Mouse (Mus musculus) right cerebral cortex, postnatal 36 days (tissue): Measurements from ENCODE around the gene Camta1.
A peak's percentile ranks its signal among the peaks of the same experiment; 100 is the strongest.

Experiments used
- DNase-seq, 2 experiments: peaks; one replicate each; pipeline ENCODE4 v3.0.0; 2022; ENCODE audit warnings: low spot score in 2 of 2, mixed read lengths in 1 of 2

Camta1 gene

DNA sequence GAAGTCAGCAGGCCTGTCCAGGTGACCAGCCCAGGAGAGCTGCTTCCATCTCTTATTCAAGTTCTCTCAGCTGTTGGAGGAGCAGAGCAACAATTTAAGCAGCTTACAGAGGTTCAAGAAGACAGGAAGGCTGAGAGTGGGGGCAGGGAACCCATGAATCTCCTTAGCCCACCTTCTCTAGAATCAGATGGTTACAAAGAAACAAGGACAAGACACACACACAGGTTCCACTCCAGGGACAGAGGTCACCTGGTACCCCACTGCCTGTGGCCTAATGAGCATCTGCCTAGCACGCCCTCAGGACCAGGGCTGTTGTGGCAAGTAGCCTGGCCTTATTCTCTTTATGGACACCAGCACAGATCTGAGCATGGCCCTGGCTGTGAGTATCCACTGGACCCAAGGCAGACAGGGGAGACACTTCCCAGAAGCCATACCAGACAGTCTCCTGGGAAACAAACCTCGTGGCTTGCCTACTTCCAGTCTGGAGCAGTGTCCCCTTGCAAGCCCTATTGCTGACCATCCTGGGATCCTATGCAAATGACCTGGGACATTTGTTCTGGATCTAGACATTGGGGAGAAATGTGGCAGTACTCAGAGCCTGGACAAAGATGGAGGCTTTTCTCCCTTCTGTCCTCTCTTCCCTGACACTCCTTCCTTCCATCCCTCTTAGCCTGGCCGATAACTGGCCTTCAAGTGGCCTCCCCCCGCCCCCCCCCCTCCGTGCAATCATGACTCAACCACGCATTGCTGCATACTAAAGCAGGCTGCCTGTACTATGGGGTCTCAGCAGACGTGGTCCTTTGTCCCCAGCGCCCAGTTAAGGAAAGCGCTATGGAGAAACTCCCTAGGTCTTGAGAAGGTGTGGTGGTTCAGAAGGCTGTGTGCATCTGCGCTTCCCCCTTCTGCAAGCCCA lies 733.8 kb downstream of the Camta1 start:
- no peak for DNase-seq

DNA sequence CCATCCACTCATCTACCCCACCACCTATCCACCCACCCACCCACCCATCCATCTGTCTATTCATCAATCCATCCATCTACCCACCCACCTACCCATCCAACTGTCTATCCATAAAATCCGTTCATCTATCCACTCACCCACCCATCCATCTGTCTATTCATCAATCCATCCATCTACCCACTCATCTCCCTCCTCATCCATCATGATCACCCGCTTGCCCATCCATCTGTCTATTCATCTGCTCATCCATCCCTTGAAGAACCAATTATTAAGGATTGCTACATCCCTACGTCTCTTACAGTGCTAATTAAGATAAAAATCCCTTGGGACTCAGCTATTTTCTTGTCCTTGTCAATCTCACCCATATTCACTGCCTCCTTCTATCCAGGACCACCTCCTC lies 742.8 kb downstream of the Camta1 start:
- no peak for DNase-seq

DNA sequence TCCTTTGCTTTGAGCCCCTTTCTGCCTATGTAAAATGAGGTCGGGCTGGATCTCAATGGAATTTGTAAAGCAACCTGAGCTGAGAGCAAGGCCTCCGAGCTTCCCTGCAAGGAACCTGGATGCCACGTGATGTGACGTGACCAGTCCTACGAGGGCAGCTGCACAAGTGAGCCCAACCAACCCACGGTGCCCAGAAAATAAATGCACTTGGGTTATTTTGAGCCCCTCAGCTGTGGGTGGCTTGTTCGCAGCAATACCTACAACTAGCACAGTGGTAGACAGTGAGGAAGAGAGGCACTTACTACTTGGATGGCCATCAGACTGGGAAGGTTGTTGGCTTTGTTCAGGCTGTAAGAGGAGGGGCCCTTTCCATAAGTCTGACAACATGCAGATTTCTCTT lies 747.1 kb downstream of the Camta1 start:
- DNase-seq = peak in 1 of 2 experiments; percentile 63

DNA sequence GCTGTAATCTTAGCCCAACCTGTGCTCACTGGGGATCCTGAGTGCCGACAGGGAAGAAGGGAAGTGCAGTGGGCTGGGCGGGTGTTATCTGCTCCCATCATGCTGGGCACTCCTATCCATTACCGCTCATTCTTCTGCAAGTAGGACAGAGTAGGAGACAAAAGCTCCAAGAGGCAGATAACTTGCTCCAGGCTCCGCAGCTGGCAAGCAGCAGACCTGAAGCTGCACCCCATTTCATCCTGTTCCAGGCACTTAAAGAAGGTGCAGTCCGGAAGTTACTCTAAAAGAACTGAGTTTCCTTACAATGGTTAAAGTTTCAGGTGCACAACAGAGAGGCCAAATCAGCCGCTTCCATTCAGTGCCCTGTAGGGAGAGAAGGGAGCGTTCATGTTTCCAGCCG lies 750.5 kb downstream of the Camta1 start:
- DNase-seq = no peak

DNA sequence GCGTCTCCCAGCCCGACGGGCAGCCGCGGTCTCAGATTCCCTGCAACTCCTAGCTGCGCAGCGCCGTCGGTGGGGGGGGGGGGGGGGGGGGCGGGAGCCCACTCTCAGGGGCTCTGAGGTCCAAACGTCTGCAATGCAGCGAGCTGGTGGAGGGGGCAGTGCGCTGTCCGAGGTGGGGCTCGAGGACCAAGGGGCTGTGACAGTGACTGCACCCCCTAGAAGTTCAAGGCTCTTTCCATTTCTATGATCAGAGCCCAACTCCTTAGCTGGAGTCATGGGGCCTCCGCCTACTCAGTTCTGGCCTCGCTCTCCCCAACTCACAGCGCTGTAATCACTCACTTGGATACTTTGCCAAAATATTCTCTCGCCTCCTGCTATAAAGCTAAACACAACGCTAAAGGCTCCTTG lies 752.8 kb downstream of the Camta1 start:
- DNase-seq = no peak

DNA sequence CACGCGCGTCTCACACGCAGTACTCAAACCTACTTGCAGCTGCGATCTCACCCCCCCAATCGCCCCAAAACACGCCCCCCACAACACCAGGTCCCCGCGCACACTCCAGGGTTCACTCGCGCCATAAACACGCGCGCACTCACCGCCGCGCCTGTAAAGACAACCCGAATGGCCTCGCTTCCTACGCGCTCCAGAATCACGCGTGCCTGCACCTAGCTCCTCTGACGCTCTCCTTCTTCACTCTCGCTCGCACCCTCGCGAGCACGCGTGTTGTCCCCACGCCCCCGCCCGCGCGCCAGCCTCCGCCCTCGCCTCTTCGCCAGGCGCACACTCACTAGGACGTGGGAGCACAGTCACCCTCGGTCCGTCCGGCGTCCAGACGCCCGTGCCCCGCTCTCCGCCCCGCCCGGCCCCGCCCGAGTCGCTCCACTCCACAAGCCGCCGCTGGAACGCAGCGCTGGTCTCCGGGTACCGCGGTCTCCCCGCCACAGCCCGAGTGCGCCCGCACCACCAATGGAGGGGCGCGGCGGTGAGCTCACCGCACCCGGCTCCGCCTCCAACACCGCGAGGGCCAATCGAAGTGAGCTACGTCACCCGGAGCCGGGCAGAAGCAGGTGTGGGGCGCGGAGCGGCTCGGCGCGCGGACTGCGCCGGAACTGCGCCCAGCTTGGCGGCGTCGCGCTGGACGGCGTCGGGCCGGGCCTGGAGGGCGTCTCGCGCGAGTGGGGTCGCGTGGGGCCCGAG lies 753.5 kb downstream of the Camta1 start:
- DNase-seq = peak; percentile 86

DNA sequence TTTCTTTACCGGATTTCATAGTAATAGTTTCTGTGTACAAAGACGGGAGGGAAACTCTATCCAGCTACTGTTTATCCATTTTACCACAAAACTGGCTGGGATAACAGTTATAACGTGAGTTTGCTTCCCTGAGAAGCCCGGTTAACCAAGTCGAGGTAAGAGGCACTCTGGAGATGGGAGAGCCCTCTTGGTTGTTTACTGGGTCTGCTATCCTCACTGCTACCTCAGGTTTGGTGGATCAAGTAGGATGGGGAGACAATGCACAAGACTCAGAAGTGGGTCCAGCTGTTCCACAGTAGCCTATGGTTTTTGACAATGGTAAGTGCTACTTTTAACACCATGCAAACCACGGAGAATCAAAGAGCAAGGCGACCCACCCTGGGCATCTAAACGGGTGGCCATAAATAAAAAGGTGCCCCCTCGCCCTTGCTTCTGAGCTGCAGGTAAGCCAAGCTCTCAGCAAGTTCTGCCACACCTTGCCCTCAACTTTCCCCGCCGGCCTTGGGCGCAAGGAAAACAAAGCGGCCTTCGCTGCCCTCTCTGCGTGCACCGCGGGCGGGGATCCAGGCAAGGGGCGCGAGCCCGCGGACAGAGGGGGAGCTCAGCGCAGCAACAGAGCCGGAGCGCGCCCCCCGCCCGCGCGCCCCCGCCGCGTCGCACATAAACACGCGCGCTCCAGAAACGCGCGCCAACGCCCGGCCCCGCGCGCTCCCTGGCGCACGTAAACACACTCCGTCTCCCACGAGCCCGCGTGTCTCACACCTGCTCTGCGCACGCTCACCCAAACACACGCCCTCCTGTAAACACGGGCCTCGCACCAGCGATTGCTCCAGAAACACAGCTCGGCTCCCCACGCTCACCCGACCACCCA lies 754.3 kb downstream of the Camta1 start:
- DNase-seq = peak; percentile 62 to 66

DNA sequence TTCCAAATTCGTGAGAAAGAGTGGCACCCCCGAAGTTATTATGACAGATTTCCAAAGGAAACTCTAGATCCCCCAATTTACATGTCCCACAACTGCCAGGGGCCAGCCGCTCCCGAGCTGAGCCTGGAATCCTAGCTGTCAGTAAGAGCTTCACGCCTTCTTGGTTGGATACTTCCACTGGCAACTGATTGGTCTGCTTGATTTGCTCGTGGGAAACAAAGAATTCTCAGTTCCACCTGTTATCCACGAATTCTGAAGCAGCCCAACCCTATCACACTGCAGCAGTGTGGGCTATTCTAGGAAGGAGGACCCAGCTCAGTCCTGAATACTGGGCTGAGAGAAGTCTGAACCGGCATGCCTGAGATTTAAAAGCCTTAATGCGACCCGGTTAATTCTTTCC lies 755.2 kb downstream of the Camta1 start:
- DNase-seq = no peak

DNA sequence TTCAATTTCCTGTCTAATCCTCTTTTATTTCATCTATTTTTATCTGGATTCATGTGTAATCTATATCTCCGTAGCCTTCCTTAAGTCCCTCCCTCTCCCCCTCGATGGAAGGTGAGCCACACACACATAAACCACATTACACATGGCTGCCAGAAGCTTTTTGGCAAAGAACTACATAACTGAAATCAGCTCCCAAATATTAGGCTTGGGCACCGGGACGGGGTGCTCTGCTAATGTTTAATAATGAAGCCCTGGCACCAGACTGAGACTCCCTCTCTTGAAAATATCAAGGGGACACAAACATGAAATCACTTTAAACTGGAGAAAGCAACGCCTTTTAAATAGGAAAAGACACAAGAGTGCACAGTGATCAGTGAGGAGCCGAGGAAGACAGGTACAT lies 755.8 kb downstream of the Camta1 start:
- DNase-seq = no peak

DNA sequence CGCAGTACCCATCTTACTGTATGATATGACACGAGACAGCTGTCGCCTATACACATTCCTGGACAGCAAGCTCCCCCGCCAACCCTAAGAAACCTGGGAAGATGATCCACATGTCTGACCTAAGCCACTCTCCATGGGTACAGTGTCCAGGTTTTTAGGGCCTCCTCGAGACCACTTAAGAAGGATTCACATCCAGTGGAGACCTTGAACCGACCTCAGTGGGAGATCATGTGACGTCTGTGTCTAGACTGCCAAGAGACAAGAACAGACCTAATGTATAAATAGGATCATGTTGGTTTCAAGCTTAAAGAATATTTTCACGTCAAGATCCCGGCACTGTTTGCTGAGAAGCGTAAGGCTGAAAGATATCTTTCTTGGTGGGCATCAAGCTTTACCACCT lies 757.5 kb downstream of the Camta1 start:
- DNase-seq = no peak

DNA sequence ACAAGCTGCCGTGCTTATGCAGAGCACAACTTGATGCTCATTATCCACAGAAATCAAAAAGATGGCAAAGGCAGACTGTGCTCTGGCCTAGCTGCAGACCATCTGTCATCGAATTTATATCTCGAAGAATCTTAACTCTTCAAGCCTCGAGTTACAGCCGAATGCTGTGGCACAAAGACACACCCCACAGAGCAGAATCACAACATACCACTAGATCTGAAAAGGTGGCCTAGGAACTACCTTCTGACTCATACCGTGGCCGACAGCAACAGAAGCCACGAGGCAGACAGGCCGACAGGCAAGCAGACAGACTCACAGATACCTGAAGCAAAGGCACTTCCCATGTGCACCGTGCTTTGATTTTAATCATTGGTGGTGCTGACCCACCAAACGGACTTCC lies 758.0 kb downstream of the Camta1 start:
- no peak for DNase-seq

DNA sequence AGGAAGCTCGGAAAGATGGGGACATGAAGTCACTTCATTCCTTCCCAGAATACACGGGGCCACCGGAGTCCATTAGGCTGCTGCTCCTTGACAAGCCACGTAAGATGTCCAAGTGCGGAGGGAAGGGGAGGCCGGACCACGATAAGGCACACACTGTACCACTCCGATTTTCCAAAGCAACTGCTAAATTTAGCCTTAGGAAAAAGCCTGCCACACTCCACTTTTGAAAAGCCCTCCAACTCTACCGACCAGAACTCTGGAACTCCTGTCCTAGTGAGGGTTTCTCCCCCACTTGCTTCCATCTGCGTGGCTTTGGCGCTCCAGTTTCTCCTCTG lies 764.6 kb downstream of the Camta1 start:
- DNase-seq = no peak

DNA sequence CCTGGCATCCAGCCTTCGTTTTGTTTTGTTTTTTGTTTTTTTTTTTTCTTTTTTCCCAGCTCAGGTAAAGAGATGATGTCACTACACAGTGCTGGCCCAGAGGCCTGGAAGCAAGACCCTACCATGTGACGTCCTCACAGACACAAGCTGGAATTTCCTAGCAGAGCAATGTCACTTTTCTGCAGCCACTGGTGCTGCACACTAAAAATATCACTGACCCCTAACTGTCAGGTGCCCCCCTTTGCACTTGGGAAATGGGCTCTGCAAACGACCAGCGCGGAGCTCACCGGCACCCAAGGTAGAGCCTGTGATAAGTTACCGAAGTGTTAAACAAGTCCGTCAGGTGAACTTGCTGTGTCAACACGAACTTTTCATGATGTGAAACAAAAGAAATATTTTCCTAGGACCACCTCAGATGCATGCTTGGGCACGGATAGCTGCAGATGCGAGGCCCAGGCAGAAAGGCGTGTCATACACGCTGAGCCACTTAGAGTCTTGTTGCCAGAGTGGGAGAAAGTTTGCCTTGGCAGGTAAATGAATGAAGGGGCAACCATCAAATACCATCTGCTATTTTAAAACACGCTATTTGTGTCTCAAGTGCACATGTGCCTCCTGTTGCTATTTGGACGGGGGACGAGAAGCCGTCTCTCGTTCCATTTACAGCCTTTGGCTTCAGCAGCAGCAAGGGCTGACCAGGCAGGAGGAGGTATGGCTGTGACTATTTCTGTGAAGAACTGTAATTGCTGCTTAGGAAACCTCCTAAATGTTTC lies 765.2 kb downstream of the Camta1 start:
- DNase-seq = no peak

DNA sequence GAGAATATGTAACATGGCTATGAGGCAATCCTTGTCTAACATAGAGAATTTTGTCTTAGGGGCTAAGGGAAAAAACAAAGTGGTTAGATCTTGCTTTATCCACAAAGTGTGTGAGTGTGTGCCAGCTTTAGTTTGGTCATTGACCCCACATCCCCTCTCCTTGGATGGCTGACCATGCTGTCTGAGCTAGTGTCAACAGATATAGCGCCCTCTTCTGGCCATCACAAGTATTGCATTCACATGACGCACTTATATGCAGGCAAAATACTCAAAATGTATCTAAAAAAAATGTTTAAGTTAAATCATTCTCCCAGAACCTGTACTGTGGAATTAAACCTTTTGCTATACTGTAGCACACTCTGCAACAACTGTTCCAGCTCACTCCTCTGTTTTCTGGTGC lies 766.5 kb downstream of the Camta1 start:
- no peak for DNase-seq

DNA sequence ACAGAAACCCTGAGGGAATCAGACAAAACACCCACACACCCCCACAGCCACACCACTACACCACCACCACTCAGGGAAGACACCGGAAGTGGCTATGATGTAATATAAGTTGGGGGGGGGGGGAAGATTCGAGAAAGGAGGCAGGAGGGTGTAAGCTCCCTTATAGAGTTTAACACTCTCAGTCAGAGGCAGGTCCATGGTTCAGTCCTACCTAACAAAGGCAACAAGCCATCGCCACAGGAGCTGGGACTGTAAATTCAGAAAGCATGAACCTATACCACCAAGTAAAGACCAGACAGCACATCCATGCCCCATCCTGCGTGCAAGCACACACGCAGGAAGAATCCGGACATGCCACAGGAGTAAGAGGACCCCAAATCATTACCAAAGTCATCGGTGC lies 772.4 kb downstream of the Camta1 start, which contains the start of gene Gm13090:
TSS of gene Gm13090 (plus strand) at position 301 of the 400 bp plus-strand sequence.
- no peak for DNase-seq

DNA sequence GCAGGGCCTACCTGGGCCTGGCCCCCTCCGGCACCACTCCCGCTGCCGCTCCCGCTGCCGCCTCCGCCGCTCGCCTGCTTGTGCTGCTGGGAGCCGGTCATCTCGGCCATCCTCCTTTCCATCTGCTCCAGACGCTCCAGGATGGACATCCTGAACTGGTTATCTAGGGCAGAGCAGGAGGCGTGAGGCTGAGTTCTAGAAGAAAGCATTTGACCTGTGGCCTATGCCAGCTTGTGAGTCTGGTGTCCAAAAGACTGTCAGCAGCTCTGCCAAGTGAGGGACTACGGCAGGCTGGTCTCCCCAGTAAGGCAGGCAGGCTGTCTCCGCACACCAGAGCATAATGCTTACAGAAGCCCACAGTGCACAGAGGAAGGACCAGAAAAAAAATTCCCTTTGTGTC lies 772.9 kb downstream of the Camta1 start:
- no peak for DNase-seq

DNA sequence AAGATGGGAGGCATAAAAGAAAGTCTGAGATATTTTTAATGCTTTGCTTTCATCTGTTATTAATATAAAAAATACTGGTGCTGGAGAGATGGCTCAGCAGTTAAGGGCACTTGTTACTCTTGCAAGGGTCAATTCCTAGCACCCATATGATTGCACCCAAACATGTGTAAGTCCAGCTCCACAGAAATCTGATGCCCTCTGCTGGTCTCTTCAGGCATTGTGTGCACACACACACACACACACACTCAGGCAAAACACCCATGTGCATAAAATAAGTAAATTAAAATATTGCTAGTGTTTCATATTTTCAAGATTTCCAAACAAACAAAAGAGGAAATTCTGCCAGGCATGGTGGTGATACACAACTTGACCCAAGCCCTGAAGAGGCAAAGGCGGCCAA lies 774.3 kb downstream of the Camta1 start:
- no peak for DNase-seq

DNA sequence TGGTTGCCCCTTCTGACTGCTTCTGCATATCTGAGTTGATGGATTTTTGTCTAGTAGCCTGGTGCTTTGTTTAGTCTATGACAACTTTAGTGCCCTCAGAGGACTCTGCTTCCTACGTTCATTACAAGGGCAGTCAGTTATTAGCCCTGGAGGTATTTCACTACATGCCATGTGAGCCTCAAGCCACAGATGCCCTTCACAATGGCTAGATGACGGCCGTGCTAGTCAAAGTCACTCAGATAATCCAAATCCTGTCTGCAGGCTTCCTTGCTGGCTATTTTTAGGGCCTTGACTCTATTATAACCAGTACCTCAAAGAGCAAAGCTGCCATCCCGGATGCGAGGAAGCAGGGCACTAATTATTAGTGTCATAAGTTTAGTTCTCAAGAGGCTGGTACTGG lies 778.6 kb downstream of the Camta1 start:
- DNase-seq = no peak

DNA sequence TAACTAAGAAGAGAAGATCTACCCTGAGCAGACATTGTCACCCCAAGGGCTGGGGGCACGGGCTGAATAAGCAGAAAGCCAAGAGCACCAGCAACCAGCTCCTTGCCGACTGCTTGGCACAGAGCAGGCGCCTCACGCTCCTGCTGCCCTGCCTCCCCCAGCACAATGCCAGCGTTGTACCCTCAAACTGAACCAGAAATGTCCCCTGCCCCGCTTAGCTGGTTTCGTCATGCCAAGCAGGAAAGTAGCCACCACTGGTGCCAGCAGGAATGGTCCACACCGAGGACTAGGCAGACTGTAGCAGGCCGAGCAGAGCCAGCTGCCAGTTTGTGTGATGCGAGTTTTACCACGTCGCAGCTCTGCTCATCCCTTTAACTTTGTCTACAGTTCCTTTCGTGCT lies 779.7 kb downstream of the Camta1 start:
- DNase-seq = no peak

DNA sequence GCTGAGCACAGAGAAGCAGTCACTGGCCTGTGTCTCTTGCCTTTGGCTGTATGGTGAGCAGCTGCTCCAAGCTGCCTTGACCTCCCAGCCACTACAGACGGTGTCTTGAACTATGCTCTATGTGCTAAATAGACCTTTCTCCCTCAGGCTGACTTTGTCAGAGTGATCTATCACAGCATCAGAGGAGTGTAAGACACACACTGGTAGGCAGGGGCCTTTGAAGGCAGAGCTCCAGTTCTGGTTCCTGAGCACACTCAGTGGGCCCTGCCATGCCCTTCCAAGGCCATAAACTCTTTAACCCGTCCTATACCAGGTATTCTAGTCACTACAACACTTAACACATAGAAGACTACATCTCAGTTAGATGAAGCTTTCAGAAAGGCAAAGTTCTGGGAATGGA lies 780.3 kb downstream of the Camta1 start:
- DNase-seq = no peak

DNA sequence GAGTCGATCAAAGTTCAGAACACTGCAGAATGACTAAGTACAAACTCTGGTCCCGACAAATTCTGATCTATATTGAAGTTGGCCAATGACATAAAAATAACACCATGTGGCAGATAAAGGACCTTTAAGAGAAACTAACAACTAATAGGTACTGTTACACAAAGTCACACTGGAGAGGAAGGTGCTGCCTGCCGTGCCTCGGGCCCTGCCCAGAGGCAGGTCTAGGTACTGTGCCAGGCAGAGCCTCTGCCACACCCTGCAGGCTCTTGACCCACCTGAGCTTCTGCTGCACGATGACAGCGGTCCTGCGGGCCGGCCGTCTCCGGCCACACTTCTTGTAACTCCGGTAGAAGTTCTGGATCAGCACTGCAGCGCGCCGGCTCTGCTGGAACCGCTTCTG lies 786.9 kb downstream of the Camta1 start:
- DNase-seq = no peak
